Mouse (Mus musculus) kidney, adult 9 months (tissue): ENCODE data around the gene Acsm3.

ENCODE experiments used
- DNase-seq: peaks from one replicate; pipeline ENCODE4 v3.0.0; 2022

Gene Acsm3

GRCm38 (mm10) chr7:119800488-119800887 is 39.8 kb downstream of the Acsm3 start:
- peak; percentile 24 for DNase-seq

GRCm38 (mm10) chr7:119800991-119801390 is 40.3 kb downstream of the Acsm3 start:
- DNase-seq = no peak

GRCm38 (mm10) chr7:119807396-119807795 is 46.7 kb downstream of the Acsm3 start:
- no peak for DNase-seq

- no peak for DNase-seq
Observed at GRCm38 (mm10) chr7:119808723-119809122, 48.0 kb downstream of the Acsm3 start.

- no peak for DNase-seq
Observed at GRCm38 (mm10) chr7:119835371-119835770, 74.6 kb downstream of the Acsm3 start.

- no peak for DNase-seq
Observed at GRCm38 (mm10) chr7:119835996-119836777, 75.5 kb downstream of the Acsm3 start.
